Mouse (Mus musculus) intestine, postnatal 0 days (tissue): ENCODE results near the gene Cbx3. TPM values are rescaled to one million over a fixed set of nuclear protein-coding genes. Genes with fewer than 3 reads are reported as not detected.
A peak's percentile ranks its signal among the peaks of the same experiment; 100 is the strongest.
"Not testable (repeated sequence)": the region's sequence is repeated elsewhere in the genome, so short reads cannot be mapped to it uniquely, and the experiment has no call there.

Source experiments
- ATAC-seq: fragments of 200-750 bp; cut with Nextera tagmentation; 2 replicates; pipeline ENCODE4 v1.8.0; 2017; ENCODE audit warnings: mild to moderate bottlenecking, moderate TSS enrichment, moderate library complexity
- H3K27ac ChIP-seq: fragments of 300-500 bp; sonication (generic); 2 replicates; pipeline ENCODE4 v1.5.1; 2014; ENCODE audit warnings: mild to moderate bottlenecking, low read depth, low read length, moderate library complexity
- H3K27me3 ChIP-seq: fragments of 300-500 bp; sonication (generic); replicated peaks from 2 replicates; pipeline ENCODE4 v1.6.1; 2014; ENCODE audit warnings: low read length, mixed read lengths; ENCODE audit not compliant: control insufficient read depth, insufficient read depth
- H3K36me3 ChIP-seq: fragments of 300-500 bp; sonication (generic); 2 replicates; pipeline ENCODE4 v1.6.1; 2014; ENCODE audit warnings: mild to moderate bottlenecking, moderate library complexity; ENCODE audit not compliant: control insufficient read depth, insufficient read depth
- H3K4me1 ChIP-seq: fragments of 300-500 bp; sonication (generic); replicated peaks from 2 replicates; pipeline ENCODE4 v1.6.1; 2014; ENCODE audit warnings: antibody characterized with exemption, low read length, mixed read lengths; ENCODE audit not compliant: control insufficient read depth, insufficient read depth
- H3K4me2 ChIP-seq: fragments of 300-500 bp; sonication (generic); replicated peaks from 2 replicates; pipeline ENCODE4 v1.6.1; 2014; ENCODE audit warnings: low read depth, mild to moderate bottlenecking, moderate library complexity
- H3K4me3 ChIP-seq: fragments of 300-500 bp; sonication (generic); 2 replicates; pipeline ENCODE4 v1.5.1; 2014; ENCODE audit warnings: low read depth, low read length
- H3K9ac ChIP-seq: fragments of 300-500 bp; sonication (generic); 2 replicates; pipeline ENCODE4 v1.6.1; 2014; ENCODE audit warnings: mild to moderate bottlenecking, low read depth, low read length
- H3K9me3 ChIP-seq: fragments of 300-500 bp; sonication (generic); 2 replicates; pipeline ENCODE4 v1.6.1; 2016; ENCODE audit warnings: mixed run types; ENCODE audit not compliant: control insufficient read depth
- CTCF ChIP-seq: sonication (generic); IDR thresholded peaks from 2 replicates; pipeline ENCODE4 v1.5.1; 2016; ENCODE audit warnings: low read depth, mild to moderate bottlenecking, control low read depth, antibody characterized with exemption, moderate library complexity
- WGBS: fragments of 180-500 bp; shearing (Covaris S2); extraction: QIAGEN DNeasy Blood & Tissue Kit; methylation state at CpG from one replicate; pipeline ENCODE4 v1.1.7; 2014; 5-methylcytosine and 5-hydroxymethylcytosine counted together
- polyA plus RNA-seq: library from polyadenylated mRNA; unstranded; fragments of >200 nt; fragmentation: Nextera tagmentation; extraction: Ambion mirVana; gene quantifications from 2 replicates; pipeline ENCODE4 v1.2.1, GENCODE M21; 2015

The Cbx3 gene
- polyA plus RNA-seq, 1 experiment from 2014 or later, result 168 TPM

GRCm38 (mm10) chr6:51479136-51479731, 9.1 kb downstream of the Cbx3 start:
- WGBS, result 88% methylated on average over 4 of the region's 4 CpGs
- no peaks in the 10 kb centered on the region for H3K4me1 ChIP-seq
- H3K36me3 ChIP-seq, result peaks cover 64% of the 10 kb centered on the region
- H3K4me2 ChIP-seq, result no peak overlapping the region
- H3K27ac ChIP-seq, result no peak overlapping the region
- H3K4me3 ChIP-seq, result no peak overlapping the region
- H3K9me3 ChIP-seq, result no peaks in the 10 kb centered on the region
- H3K9ac ChIP-seq, result no peak overlapping the region
- ATAC-seq, result no peak
- no peak for TF ChIP-seq CTCF
- no peaks in the 10 kb centered on the region for H3K27me3 ChIP-seq

GRCm38 (mm10) chr6:51481548-51481947, 11.4 kb downstream of the Cbx3 start:
- WGBS, result 93% methylated on average over 8 of the region's 8 CpGs
- H3K4me1 ChIP-seq, result no peaks in the 10 kb centered on the region
- H3K27ac ChIP-seq, result no peak overlapping the region
- H3K27me3 ChIP-seq, result no peaks in the 10 kb centered on the region
- H3K36me3 ChIP-seq, result peaks cover 54% of the 10 kb centered on the region
- H3K4me3 ChIP-seq, result no peak overlapping the region
- H3K9ac ChIP-seq, result no peak overlapping the region
- no peak for TF ChIP-seq CTCF
- ATAC-seq, result no peak
- no peaks in the 10 kb centered on the region for H3K9me3 ChIP-seq
- H3K4me2 ChIP-seq, result no peak overlapping the region

GRCm38 (mm10) chr6:51483861-51484260, 13.7 kb downstream of the Cbx3 start:
- Histone ChIP-seq H3K27ac (no peak overlapping the region), H3K36me3 (peaks cover 37% of the 10 kb centered on the region), H3K27me3 (no peaks in the 10 kb centered on the region), H3K9ac (no peak overlapping the region), H3K9me3 (no peaks in the 10 kb centered on the region), H3K4me2 (no peak overlapping the region), H3K4me3 (no peak overlapping the region), H3K4me1 (no peaks in the 10 kb centered on the region)
- 98% methylated on average over 3 of the region's 3 CpGs for WGBS
- no peak for TF ChIP-seq CTCF
- ATAC-seq, result no peak

GRCm38 (mm10) chr6:51484556-51484955, 14.4 kb downstream of the Cbx3 start:
- not testable (repeated sequence) for H3K27ac ChIP-seq, H3K9ac ChIP-seq, H3K27me3 ChIP-seq, H3K4me2 ChIP-seq, H3K4me1 ChIP-seq, H3K4me3 ChIP-seq, H3K9me3 ChIP-seq, ATAC-seq
- H3K36me3 ChIP-seq, result peaks cover 30% of the 10 kb centered on the region
- 89% methylated on average over 8 of the region's 8 CpGs for WGBS
- peak; percentile 30 for TF ChIP-seq CTCF

GRCm38 (mm10) chr6:51485646-51486045, 15.5 kb downstream of the Cbx3 start:
- ATAC-seq, result no peak
- WGBS, result 47% methylated on average over 2 of the region's 2 CpGs

GRCm38 (mm10) chr6:51486076-51486710, 16.0 kb downstream of the Cbx3 start:
- H3K4me3 ChIP-seq, result no peak overlapping the region
- no peaks in the 10 kb centered on the region for H3K9me3 ChIP-seq
- no peak overlapping the region for H3K27ac ChIP-seq
- no peak overlapping the region for H3K4me2 ChIP-seq
- no peaks in the 10 kb centered on the region for H3K27me3 ChIP-seq
- peaks cover 13% of the 10 kb centered on the region; the same call in 1 of the 2 replicates for H3K36me3 ChIP-seq
- TF ChIP-seq CTCF, result no peak
- no peaks in the 10 kb centered on the region for H3K4me1 ChIP-seq
- WGBS, result 43% methylated on average over 7 of the region's 7 CpGs
- no peak overlapping the region for H3K9ac ChIP-seq
- no peak for ATAC-seq

More at GRCm38 (mm10) chr6:51485646-51486045, 15.5 kb downstream of the Cbx3 start:
- Histone ChIP-seq H3K4me1 (no peaks in the 10 kb centered on the region), H3K9me3 (no peaks in the 10 kb centered on the region), H3K27me3 (no peaks in the 10 kb centered on the region), H3K36me3 (peaks cover 19% of the 10 kb centered on the region), H3K4me2 (no peak overlapping the region), H3K4me3 (no peak overlapping the region), H3K9ac (no peak overlapping the region), H3K27ac (no peak overlapping the region)
- TF ChIP-seq CTCF, result no peak
